Mouse (Mus musculus): ENCODE results near the gene Cck.

GRCm38 (mm10) chr9:121460527-121460926 lies 35.0 kb downstream of the Cck start:
- TF ChIP-seq POLR2A (IDR thresholded peaks at IDR 0.05; ENCODE audit: insufficient read depth, low read depth, low read length) (no peak), EP300 (IDR thresholded peaks at IDR 0.05; ENCODE audit: insufficient read depth, low read depth, low read length) (no peak)

Data from heart, adult 2 months (tissue).